Mouse (Mus musculus): ENCODE measurements around the gene Gm20812. TPM values are rescaled to one million over a fixed set of nuclear protein-coding genes. Genes with fewer than 3 reads are reported as not detected.
"Not testable (repeated sequence)": the region's sequence is repeated elsewhere in the genome, so short reads cannot be mapped to it uniquely, and the experiment has no call there.

Gm20812 gene
- under 1 TPM in 1 of 4 experiments, not detected in 3; 0.46 TPM for total RNA-seq (2022)

- DNase-seq: not testable (repeated sequence)
These were observed at the start of gene Gm20812 for GRCm38 (mm10) chrY:12381681-12382080. Gene Gm20812, plus strand, starts transcription at chrY:12381981.

Other genes with a start within 250 kb of the Gm20812 start
- gene Gm29554, start 108.0 kb upstream of the Gm20812 start, total RNA-seq (2022): not detected